8 mouse cellular contexts compared by ENCODE assay signal in the genomic region with DNA sequence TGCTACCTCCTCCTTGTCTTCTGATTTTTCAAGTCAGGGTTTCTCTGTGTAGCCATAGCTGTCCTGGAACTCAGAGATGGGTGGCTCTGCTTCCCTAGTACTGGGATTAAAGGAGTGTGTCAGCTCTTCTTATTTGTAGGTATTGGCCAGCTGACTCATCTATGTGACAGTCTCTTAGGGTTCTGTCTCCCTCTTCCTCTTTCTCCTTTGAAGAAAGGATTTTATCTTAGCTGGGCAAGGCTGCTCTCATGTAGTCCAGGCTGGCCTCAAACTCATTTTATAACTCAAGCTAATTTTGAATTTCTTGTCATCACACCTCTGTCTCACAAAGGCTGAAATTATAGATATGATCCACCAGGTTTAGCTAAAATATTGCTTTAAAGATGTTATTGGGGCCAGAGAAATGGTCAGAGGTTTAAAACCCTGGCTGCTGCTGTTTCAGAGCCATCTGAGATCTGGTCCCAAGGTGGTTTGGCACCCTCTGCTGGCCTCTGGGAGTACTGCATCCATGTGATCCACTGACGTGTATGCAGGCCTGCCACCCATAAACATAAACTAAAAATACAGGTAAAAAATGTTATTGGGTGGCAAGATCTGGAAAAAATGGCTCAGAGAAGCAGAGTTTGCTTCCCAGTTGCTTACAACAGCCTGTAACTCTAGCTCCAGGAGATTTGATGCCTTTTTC. TPM values are rescaled to one million over a fixed set of nuclear protein-coding genes. Genes with fewer than 3 reads are reported as not detected.
DNase-seq lines count a peak whose midpoint lies in the region; ATAC-seq and TF ChIP-seq lines count a peak whose summit lies in the region.

No protein-coding gene starts in this region.

- H3K9ac ChIP-seq in kidney, postnatal 0 days (ENCODE audit: low read depth, low read length) = no peak overlapping the region
- no peak overlapping the region for H3K9ac ChIP-seq in liver, embryonic 11.5 days (ENCODE audit: low read depth, low read length)
- H3K9ac ChIP-seq in neural tube, embryonic 11.5 days (ENCODE audit: low read length) = no peak overlapping the region

- TF ChIP-seq POLR2A in testis, adult 2 months (IDR thresholded peaks at IDR 0.05; ENCODE audit: control insufficient read depth, low read depth, low read length) = no peak

- H3K4me1 ChIP-seq in kidney, postnatal 0 days (replicated peaks; ENCODE audit: insufficient read depth, low read length) = no peaks in the 10 kb centered on the region
- no peaks in the 10 kb centered on the region for H3K4me1 ChIP-seq in liver, embryonic 11.5 days (replicated peaks; ENCODE audit: control insufficient read depth, insufficient read depth, low read length)
- H3K4me1 ChIP-seq in neural tube, embryonic 11.5 days (ENCODE audit: control insufficient read depth, insufficient read depth, low read length) = no peaks in the 10 kb centered on the region
- no peaks in the 10 kb centered on the region; the same call in 1 of the 2 replicates for H3K4me1 ChIP-seq in testis, adult 2 months (ENCODE audit: control insufficient read depth, insufficient read depth, low read length)

- WGBS in kidney, postnatal 0 days = 9% methylated on average over 1 of the region's 1 CpGs
- 3% methylated on average over 1 of the region's 1 CpGs for WGBS in liver, embryonic 11.5 days
- WGBS in neural tube, embryonic 11.5 days = 4% methylated on average over 1 of the region's 1 CpGs

- no peak overlapping the region for H3K27ac ChIP-seq in kidney, postnatal 0 days
- H3K27ac ChIP-seq in liver, embryonic 11.5 days (ENCODE audit: low read depth, low read length) = no peak overlapping the region
- H3K27ac ChIP-seq in neural tube, embryonic 11.5 days (ENCODE audit: low read depth, low read length) = no peak overlapping the region
- no peak overlapping the region for H3K27ac ChIP-seq in testis, adult 2 months (ENCODE audit: control insufficient read depth, insufficient read depth, low read depth, low read length)

- H3K9me3 ChIP-seq in kidney, postnatal 0 days (replicated peaks; ENCODE audit: low read length) = no peaks in the 10 kb centered on the region
- no peaks in the 10 kb centered on the region for H3K9me3 ChIP-seq in liver, embryonic 11.5 days (ENCODE audit: control insufficient read depth, low read length)
- H3K9me3 ChIP-seq in neural tube, embryonic 11.5 days (ENCODE audit: control insufficient read depth, low read length) = no peaks in the 10 kb centered on the region

- H3K4me2 ChIP-seq in kidney, postnatal 0 days (ENCODE audit: low read length) = no peak overlapping the region
- H3K4me2 ChIP-seq in liver, embryonic 11.5 days = no peak overlapping the region
- no peak overlapping the region for H3K4me2 ChIP-seq in neural tube, embryonic 11.5 days (ENCODE audit: low read depth)

- no peaks in the 10 kb centered on the region for H3K27me3 ChIP-seq in kidney, postnatal 0 days (ENCODE audit: insufficient read depth, low read length)
- H3K27me3 ChIP-seq in liver, embryonic 11.5 days (replicated peaks; ENCODE audit: control insufficient read depth, insufficient read depth, low read length) = no peaks in the 10 kb centered on the region
- no peaks in the 10 kb centered on the region for H3K27me3 ChIP-seq in neural tube, embryonic 11.5 days (ENCODE audit: control insufficient read depth, insufficient read depth, low read length)
- H3K27me3 ChIP-seq in testis, adult 2 months (ENCODE audit: control insufficient read depth, insufficient read depth, low read length) = no peaks in the 10 kb centered on the region

- H3K4me3 ChIP-seq in kidney, postnatal 0 days (replicated peaks; ENCODE audit: low read depth, low read length) = no peak overlapping the region
- no peak overlapping the region for H3K4me3 ChIP-seq in liver, embryonic 11.5 days (ENCODE audit: low read depth, low read length)
- H3K4me3 ChIP-seq in neural tube, embryonic 11.5 days (ENCODE audit: low read depth, low read length) = no peak overlapping the region
- H3K4me3 ChIP-seq in testis, adult 2 months (ENCODE audit: control insufficient read depth, low read depth, low read length) = no peak overlapping the region

- TF ChIP-seq CTCF in kidney, postnatal 0 days (IDR thresholded peaks at IDR 0.05; ENCODE audit: low read depth) = peak; percentile 87
- peak; percentile 74; the same call in 1 of the 2 replicates for TF ChIP-seq CTCF in testis, adult 2 months (IDR thresholded peaks at IDR 0.05; ENCODE audit: control insufficient read depth, insufficient read depth, insufficient replicate concordance, low read depth, low read length)

- 0 out of 2 replicates have a peak, but pooled peaks have one; percentile 52 for ATAC-seq in kidney, postnatal 0 days (replicated peaks; ENCODE audit: low FRiP score, low read depth)
- ATAC-seq in liver, embryonic 11.5 days (replicated peaks; ENCODE audit: low FRiP score) = peak; percentile 68
- ATAC-seq in neural tube, embryonic 11.5 days (ENCODE audit: insufficient read depth, low FRiP score, low TSS enrichment) = no peak

- DNase-seq in 3T3-L1 (ENCODE audit: low read depth, low spot score) (peak; percentile 94), ZHBTc4 (ENCODE audit: low read depth, low spot score) (peak; percentile 79)
- DNase-seq in cerebellum, postnatal 36 days = peak; percentile 88 to 94
- peak; percentile 80 for DNase-seq in gastrocnemius, postnatal 10 days
- DNase-seq in kidney, postnatal 0 days (ENCODE audit: low spot score) = peak; percentile 64
- DNase-seq in liver, embryonic 11.5 days (ENCODE audit: low spot score) = peak; percentile 73
- DNase-seq in neural tube, embryonic 11.5 days (ENCODE audit: low spot score) = peak; percentile 75

- H3K36me3 ChIP-seq in kidney, postnatal 0 days (ENCODE audit: insufficient read depth, low read length) = no peaks in the 10 kb centered on the region
- H3K36me3 ChIP-seq in liver, embryonic 11.5 days (ENCODE audit: control insufficient read depth, insufficient read depth, low read length) = no peaks in the 10 kb centered on the region
- no peaks in the 10 kb centered on the region for H3K36me3 ChIP-seq in neural tube, embryonic 11.5 days (ENCODE audit: control insufficient read depth, insufficient read depth, low read length)
- no peaks in the 10 kb centered on the region for H3K36me3 ChIP-seq in testis, adult 2 months (ENCODE audit: control insufficient read depth, insufficient read depth, low read length)

RNA-seq across cellular contexts. Expression of a gene that starts 26.8 kb away (rescaled TPM):
- total RNA-seq in gastrocnemius, postnatal 10 days (2021) = 10 to 100 TPM; 78.8 to 79.6 TPM
- polyA plus RNA-seq in kidney, postnatal 0 days (2015; fragmentation: Nextera tagmentation; extraction: Ambion mirVana) = 86.6 and 88.3 TPM in 2 replicates
- 83.7 and 84.4 TPM in 2 replicates for polyA plus RNA-seq in liver, embryonic 11.5 days (2014; fragmentation: Nextera tagmentation; extraction: Ambion mirVana)
- 111 and 126 TPM in 2 replicates for polyA plus RNA-seq in neural tube, embryonic 11.5 days (2014; fragmentation: Nextera tagmentation; extraction: Ambion mirVana)
- 25.5 and 29.4 TPM in 2 replicates for polyA plus RNA-seq in testis, adult 2 months (2012; rRNA removed)
